19 mouse cellular contexts compared by ENCODE assay signal in genomic region chr10:66940368-66940767, GRCm38 (mm10).
DNase-seq lines count a peak whose midpoint lies in the region; ATAC-seq lines count a peak whose summit lies in the region.
"Had no signal": no experiment of that assay in that cellular context is flagged by ENCODE, and none has a peak within 500 bp of the region (broad histone marks: within the 10 kb centered on the region; RNA-seq: fewer than 3 reads in every experiment).

No protein-coding gene starts in this region.

- peak; percentile 54 for ATAC-seq in monocyte, adult 5-6 weeks (replicated peaks; ENCODE audit: insufficient number of reproducible peaks, low FRiP score, low TSS enrichment, poor library complexity, severe bottlenecking)
- ATAC-seq: forebrain, embryonic 15.5 days; hindbrain, postnatal 0 days; Patski had no signal

- DNase-seq in heart, adult 11 months: peak; percentile 92
- DNase-seq in heart, postnatal 25 days (ENCODE audit: low spot score): no peak
- peak; percentile 55 for DNase-seq in induced T-regulatory cell, adult 2 months (ENCODE audit: low read depth)
- no peak for DNase-seq in liver
- DNase-seq in kidney, adult 8-10 months: no peak
- DNase-seq: adrenal gland, postnatal 10 days; adrenal gland, postnatal 36 days; cerebellum, adult 11 months; cerebellum, adult 2 months; cerebellum, adult 9-11 months; cerebellum, postnatal 25 days; gastrocnemius, postnatal 25 days; heart, adult 18-20 months; heart, postnatal 10 days; heart, postnatal 4 days had no signal

- intact Hi-C loops in heart, postnatal 25 days (cut with DNase I): no loop called here

Comparison
In these comparisons a context has a peak if more than half of its experiments do, and no peak if none do; other contexts are left out.
1. DNase-seq: peak in heart, adult 11 months (single experiment) and induced T-regulatory cell, adult 2 months (single experiment); none in heart, postnatal 25 days (single experiment), liver (single experiment) and kidney, adult 8-10 months (0 of 2).